Mouse (Mus musculus) telencephalon, adult 2 months (tissue): ENCODE data around the gene Ramp3.

Experiments used
- DNase-seq: peaks from one replicate; pipeline ENCODE4 v3.0.0-alpha.2; 2011; ENCODE audit warnings: low read depth, low spot score

Ramp3 gene

GRCm38 (mm10) chr11:6670044-6670443 is 11.7 kb downstream of the Ramp3 start:
- no peak for DNase-seq

GRCm38 (mm10) chr11:6670826-6671225 is 12.5 kb downstream of the Ramp3 start:
- DNase-seq: no peak

DNA sequence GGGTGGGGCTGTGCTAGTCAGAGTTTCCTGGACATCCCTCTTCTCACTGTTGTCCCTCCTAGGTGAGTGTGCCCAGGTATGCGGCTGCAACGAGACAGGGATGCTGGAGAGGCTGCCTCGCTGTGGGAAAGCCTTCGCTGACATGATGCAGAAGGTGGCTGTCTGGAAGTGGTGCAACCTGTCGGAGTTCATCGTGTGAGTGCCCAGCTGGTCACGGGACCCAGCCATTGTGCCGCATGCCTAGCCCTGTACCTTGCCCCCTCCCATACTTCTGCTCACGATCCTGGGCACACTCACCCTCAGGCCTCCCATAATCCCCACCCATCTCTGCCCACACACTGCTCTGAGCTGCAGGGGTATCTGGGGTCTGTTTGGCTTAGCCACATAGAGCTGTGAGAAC is 16.4 kb downstream of the Ramp3 start:
- no peak for DNase-seq

- no peak for DNase-seq
Measured at GRCm38 (mm10) chr11:6675402-6675801, 17.1 kb downstream of the Ramp3 start.

DNA sequence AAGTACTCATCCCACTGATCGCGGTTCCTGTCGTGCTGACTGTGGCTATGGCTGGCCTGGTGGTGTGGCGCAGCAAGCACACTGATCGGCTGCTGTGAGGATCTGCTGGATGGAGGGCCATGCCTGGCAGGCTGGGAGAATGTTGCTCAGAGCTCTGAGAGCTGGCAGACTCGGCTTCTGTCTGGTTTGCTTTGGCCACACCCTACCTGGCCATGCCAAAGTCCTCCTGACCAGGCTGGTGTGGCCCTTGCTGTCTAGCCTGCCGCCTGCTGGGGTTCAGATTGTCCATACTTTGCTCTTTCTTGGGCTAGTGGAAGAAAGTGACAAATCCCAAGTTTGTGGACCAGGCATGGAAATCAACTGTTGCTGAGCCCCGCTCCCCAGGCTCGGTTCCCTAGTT is 18.3 kb downstream of the Ramp3 start:
- DNase-seq: no peak

DNA sequence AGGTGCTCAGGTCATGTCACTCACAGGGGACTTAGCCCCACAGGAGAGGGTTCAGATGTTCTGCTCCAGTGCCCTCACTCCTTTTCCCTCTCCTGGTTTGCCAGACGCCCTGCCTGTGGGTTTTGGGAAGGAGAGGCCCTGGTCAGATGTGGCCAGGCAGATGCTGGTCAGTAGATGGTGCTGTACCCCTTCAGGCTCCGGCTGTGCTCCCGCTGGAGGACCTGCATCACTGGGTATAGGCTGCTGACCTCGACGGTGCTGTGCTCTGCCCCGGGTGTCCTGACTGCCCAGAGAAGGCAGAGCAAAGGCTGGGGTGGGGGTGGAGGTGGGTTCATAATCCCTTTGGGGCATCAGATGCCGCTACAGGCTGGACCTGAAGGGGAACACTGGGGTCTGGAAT is 19.2 kb downstream of the Ramp3 start:
- DNase-seq: no peak

DNA sequence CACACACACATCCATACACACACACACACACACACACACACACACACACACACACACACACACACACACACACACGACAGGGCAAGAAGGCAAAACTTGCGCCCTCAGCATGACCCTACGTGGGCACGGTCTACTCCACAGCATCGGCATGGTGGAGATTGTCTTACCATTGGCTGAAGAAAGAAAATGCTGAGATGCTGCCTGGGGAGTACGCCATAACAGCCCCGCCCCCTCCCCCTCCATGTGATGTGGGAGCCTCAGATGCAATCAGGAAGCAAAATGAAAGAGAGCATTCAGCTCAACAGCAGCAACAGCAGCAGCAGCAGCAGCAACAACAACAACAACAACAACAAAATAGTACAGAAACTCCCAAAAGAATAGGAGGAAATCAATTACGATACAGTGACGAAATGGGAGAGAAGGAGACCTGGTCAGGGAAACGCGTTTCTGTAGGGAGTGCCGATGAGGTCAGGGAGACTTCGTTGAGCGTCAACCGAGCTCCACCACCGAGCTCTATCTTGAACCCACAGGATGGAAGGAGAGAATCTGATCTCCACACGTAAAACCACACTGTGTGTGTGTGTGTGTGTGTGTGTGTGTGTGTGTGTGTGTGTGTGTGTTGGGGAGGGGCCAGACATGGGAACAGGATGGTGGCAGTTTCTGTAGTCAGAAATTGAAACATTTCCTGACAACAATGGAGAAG is 21.5 kb downstream of the Ramp3 start:
- DNase-seq: no peak

GRCm38 (mm10) chr11:6680397-6680818 is 22.1 kb downstream of the Ramp3 start:
- no peak for DNase-seq

GRCm38 (mm10) chr11:6684741-6685140 is 26.4 kb downstream of the Ramp3 start:
- DNase-seq: no peak

DNA sequence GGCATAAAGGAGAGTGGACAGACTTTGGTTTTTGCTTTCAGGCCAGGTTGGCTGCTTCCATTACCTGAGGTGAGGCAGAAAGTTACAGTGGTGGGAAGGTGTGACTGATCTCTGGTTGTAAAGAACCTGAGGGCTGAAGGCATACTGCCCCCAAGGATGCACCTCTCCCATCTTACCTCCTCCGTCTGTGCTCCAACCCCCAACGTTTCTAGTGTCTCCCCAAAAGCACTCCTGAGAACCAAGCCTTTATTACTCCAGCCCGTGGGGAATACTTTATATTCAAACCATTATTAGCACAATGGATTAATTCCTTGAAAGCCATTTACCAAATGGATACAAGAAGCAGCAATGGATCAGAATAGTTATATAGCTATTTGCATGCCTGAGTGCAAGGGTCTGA is 30.6 kb downstream of the Ramp3 start:
- no peak for DNase-seq

- DNase-seq: peak; percentile 26
Measured at GRCm38 (mm10) chr11:6692341-6692740, 34.0 kb downstream of the Ramp3 start.

GRCm38 (mm10) chr11:6694114-6694513 is 35.8 kb downstream of the Ramp3 start:
- no peak for DNase-seq

DNA sequence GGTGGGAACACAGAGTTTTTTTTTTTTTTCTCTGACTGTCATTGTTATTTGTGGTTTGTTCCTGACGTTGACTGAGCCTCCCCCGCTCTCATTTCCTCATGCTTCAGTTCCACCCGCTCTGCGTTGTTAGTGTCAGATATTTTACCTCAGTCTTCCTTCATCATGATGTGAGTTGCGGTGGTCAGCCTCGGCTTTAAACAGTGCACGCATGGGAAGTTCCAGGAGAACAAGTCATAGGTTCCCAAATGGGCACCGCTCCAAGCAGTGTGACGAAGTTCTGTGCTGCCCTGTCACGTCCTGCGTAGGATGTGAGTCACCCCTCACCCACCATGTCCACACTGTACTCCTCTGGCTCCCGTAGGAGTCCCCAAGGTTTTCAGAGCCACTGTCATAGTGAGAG is 36.9 kb downstream of the Ramp3 start:
- no peak for DNase-seq

DNA sequence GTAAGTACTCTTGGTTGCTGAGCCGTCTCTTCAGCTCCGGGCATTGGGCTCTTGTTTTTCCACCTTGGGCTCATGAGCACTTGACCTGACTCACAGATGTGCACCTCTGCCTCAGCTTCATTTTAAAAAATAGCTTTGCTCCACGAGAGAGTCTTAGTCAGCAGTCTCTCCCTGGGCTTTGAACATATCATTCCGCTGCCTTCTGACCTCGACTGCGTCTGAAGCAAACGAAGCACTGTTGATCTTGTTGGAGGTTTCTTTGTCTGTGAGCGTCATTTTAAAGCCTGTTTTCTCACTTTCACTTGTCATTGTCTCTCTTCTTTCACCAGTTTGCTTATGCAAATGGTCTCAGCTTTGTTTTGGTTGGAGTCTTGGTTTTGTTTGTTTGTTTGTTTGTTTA is 38.2 kb downstream of the Ramp3 start:
- DNase-seq: no peak

GRCm38 (mm10) chr11:6697751-6698150 is 39.4 kb downstream of the Ramp3 start:
- no peak for DNase-seq

DNA sequence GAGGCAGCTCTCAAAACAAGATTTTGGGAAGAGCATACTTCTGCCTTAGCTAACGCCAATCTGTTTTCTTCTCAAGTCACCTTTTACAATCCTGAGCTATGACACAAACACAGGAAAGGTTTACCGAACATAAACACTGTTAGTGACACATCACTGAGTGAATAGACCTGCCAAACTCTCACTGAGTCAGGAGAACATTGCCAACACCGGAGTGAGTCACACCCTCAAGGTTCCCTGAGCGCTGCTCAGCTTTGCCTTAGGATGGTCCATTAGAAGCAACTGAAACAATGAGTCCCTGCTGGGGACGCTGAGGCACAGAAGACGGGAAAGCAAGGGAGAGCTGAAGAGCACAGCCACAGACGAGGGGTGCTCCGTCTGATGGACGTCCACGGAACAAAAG is 40.0 kb downstream of the Ramp3 start:
- no peak for DNase-seq

- no peak for DNase-seq
Measured at GRCm38 (mm10) chr11:6702258-6702657, 43.9 kb downstream of the Ramp3 start.

DNA sequence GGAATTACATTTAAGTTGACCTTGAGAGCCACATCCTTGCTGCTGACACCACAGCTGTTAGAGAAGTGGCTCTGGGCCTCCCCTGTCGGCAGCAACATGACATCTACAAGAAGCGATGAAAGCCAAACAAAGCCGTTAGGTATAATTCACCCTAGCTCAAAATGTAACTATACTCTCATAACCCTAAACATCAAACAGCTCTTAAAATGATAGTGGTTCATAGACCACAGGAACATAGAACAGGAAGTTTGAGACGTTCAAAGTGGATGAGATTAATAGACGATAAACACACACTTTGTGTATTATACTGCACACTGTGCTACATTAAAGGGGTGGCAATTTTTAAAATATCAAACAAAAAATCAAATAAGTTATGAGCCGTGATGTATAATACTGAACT is 46.5 kb downstream of the Ramp3 start:
- DNase-seq: no peak

DNA sequence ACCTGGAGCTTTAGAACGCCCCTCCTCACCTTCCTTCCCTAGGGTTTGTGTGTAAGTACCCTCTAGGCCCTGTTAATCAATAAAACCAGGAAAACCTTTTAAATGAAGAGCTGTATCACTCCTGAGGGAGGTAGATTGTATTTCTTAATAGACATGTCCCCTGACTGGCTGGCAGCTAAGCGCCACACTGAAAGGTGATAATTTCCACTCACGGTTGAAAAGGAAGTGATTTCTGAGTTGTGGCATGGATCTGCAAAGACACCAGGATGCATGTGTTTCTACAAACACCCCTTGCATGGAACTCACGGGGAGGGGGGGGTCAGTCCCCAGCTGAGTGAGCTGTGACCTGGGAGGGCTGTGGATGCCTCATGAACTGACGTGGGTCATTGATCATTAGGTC is 47.2 kb downstream of the Ramp3 start:
- DNase-seq: no peak

DNA sequence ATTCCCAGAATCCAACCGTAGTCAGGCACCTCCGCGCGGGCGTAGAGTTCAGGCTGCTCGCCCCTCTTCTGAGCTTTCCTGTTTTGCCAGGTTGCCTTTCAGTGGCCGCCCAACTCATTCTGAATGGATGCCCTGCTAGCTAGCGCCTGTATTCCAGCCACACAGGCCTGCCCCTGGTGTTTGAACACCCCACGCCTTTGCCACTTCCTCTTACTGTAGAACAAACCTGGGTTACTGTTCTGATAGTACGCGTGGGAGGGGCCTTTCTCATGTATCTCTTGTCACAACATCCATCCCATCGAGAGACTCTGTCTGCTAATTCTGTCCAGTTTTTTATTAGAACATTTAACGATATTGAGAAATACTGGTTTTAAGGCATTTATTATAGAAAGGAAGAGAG is 48.5 kb downstream of the Ramp3 start:
- DNase-seq: no peak

GRCm38 (mm10) chr11:6708437-6708836 is 50.1 kb downstream of the Ramp3 start:
- no peak for DNase-seq

GRCm38 (mm10) chr11:6710409-6710808 is 52.1 kb downstream of the Ramp3 start:
- DNase-seq: no peak

GRCm38 (mm10) chr11:6720746-6721145 is 62.4 kb downstream of the Ramp3 start:
- no peak for DNase-seq

DNA sequence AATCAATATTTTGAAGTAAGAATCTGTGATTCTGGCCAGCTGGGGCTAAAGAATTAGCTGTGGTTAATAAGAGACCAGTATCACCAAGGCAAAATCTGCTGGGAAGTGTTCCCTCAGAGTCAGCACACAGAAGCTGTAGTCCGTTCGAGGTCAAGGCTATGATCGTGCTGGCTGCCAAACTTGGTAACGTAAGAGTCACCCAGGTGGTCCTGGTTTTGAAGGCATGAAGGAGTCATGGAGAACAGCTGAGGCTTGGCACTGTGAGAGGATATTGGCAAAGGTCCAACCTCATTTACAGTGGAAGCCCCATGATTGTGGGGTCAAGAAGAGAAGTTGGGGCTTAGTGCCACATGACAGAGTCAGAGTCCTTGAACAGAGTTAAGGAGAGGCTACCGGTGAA is 68.6 kb downstream of the Ramp3 start:
- no peak for DNase-seq
